Mouse (Mus musculus) adipocyte (in vitro differentiated cells): ENCODE results near the gene Bicd2.

Experiments
- DNase-seq: peaks from one replicate; pipeline ENCODE4 v3.0.0-alpha.2; 2016; ENCODE audit warnings: low spot score

Gene Bicd2

DNA sequence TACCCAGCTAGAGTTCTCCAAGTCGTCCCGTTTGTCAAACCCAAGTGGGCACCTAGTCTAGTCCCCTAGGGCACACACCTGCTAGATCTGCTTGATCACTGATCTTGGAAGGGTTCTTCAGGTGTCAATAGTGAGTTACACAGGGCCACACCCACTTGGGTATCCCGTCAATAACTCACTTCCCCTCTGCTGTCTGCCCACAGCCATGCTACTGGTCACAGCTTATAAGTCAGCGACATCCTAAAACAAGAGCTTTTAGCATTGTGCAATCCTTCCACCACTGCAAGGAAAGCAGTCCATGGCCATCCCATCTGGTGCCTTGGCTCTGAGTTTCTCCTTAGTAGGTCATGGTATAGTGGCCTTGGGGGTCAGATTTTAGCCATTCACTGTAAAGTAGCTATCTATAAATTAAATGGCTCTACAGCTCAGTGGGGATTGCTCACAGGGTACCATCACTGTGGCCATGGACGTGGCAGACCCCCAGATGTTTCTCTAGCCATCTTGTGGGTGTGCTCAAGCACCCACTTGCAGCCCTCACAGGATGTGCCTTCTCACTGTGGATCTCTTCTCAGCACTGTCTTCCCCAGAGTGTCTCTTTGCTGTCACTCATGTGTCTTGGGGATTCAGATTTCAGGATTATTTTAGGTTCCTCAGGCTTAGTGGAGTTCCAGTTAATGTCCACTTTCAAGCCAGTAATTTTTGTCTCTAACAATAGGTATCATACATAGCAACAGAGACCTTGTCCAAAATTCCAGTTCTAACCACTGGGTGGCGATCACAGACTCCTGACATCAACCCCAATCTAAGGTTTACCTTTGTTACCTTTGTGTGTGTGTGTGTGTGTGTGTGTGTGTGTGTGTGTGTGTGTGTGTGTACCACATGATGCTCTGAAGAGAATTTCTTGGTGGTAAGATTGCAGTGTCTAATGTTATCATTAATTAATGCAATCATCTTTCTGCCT lies 14.9 kb upstream of the Bicd2 start:
- peak; percentile 67 for DNase-seq

- peak; percentile 89 for DNase-seq
Observed at GRCm38 (mm10) chr13:49328101-49328500, 13.3 kb upstream of the Bicd2 start.

DNA sequence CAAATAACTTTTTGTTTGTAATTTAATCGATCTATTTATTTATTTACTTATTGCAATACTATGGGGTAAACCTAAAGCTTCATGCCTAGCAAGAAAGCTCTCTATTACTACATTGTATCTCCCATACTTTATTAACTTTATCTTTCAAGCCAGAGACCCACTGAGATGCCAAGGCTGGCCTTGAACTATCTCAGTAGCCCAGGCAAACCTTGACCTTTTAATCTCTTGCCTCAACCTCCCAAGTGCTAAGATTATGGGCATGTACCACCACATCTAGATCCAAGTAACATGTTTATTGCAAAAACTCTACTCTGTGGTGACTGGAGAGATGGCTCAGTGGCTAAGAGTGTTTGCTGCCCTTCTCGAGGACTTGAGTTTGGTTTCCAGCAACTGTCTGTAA lies 8.1 kb upstream of the Bicd2 start:
- no peak for DNase-seq

DNA sequence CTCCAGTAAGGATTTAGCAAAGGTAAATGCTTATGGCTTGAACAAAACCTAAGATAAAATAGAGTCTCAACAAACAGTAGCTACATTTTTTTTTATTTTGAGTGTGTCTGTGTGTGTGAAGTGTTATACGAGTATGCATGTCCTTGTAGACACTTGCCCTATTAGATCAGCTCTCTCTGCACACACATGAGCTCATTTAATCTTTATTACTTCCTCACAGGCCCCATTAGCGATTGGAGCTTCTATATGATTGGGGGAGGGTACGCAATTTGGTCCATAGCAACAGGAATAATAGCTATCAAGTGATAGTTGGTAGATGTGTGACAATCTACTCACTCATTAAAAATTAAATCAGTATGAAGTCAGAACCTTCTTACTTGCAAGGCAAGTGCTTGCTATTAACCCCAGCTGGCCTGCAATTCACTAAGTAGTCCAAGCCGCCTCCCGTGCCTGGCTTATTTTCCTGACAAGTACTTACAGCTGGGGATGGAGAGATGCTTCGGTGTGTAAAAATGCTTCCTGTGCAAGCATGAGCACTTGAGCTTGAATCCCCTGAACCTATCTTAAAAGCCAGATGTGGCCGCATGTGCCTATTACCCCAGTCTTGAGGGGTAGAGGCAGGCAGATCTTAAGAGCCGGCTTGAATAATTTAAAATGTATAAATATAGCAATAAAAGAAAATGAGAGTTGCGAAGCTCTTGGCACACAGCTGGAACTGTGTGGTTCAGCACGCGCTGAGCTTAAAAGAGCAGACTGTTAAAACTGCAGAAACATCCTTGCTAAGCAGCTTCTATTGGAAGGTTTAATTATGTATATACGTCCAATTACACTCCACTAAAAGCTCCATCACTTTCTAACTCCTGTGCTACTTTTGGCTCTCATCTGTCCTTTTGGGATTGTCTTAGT lies 6.1 kb upstream of the Bicd2 start:
- DNase-seq = no peak

DNA sequence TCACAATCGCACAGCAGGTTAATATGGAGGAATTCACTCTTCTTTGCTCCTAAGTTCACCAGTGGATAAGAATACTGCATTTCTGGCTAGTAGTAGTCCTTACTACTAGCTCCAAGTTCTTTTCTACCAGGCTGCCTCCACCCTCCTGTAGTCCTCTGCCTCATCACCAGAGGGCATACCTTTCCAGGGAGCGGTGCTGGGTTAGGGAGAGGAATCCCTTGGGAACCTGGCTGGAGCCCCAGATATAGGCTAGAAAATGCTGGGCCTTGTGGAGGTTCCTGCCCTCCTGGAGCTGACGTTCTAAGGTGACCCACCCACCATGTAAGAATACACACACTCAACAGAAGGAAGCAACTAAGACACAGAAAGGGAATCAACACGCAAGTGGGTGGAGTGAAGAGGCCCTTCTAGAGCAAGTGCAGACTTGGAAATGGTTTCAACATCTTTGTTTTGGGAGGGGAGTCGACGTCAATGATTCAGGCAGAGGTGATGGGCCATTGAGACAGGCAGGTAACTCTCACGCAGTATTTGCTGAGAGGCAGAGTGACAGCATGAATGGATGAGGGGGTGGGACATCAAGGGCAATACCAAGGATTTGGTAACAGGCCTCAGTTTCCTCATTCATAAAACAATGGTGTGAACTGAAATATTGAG lies 2.4 kb upstream of the Bicd2 start:
- peak; percentile 70 for DNase-seq

GRCm38 (mm10) chr13:49341831-49342722 lies 692 bp downstream of the Bicd2 start:
- DNase-seq = no peak

GRCm38 (mm10) chr13:49342723-49343100 lies 1.3 kb downstream of the Bicd2 start:
- DNase-seq = no peak

DNA sequence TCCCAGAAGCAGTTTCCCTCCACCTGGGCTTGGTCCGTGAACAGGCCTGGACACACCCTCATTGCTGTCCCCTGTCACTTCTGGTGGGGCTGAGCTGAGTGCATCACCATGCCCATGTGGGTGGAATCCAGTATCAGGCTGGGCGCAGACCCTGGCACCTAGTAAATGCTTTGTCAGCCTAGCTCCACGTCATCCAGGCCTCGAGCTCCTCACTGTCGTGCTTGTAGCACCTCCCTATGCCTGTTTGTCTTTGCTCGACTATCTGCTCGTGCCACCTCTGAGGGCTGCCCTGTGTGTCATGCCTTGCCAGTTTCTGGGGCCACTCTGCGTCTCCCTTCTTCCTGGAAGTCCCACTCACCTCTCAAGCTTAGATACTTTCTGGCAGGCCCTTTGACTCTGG lies 3.2 kb downstream of the Bicd2 start:
- no peak for DNase-seq

DNA sequence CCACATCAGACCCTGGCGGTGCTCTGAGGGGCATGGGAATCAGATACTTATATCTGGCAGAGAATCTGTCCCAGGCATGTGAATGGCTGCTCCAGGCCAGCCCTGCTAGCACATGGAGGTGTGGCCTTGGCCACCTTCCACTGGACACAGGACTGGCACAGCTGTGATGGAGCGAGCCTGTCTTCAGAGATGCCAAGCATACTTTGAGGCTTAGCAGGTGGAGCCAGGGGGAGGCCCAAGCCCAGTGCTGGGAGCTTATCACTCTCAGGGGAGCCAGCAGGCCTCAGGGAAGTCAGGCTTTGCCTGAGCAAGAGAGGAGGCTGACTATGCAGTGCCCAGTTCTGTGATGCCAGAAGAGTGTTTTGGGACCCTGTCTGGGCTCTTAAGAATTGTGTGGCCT lies 4.1 kb downstream of the Bicd2 start:
- peak; percentile 57 for DNase-seq

- no peak for DNase-seq
Observed at GRCm38 (mm10) chr13:49348522-49348921, 7.1 kb downstream of the Bicd2 start.

DNA sequence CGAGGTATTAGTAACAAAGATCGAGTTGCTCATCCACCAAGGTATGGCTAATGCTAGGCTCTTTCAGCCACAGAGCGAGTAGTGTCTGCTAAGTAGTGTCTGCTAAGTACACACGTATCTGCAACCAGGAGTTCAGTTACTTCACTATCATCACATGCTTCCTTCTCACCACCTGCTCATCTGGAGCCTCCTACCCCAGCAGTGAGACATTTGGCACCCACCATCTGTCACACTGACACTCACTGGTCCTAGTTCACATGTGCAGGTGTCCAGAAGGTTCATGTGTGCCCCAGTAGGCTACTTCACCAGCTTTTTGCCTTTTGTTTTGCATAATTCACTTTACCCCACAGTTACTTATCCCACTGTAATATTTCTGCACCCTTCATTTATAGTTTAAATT lies 8.0 kb downstream of the Bicd2 start:
- DNase-seq = no peak

GRCm38 (mm10) chr13:49349836-49350505 lies 8.6 kb downstream of the Bicd2 start:
- DNase-seq = no peak

- DNase-seq = peak; percentile 36
Observed at GRCm38 (mm10) chr13:49352581-49353159, 11.3 kb downstream of the Bicd2 start.

DNA sequence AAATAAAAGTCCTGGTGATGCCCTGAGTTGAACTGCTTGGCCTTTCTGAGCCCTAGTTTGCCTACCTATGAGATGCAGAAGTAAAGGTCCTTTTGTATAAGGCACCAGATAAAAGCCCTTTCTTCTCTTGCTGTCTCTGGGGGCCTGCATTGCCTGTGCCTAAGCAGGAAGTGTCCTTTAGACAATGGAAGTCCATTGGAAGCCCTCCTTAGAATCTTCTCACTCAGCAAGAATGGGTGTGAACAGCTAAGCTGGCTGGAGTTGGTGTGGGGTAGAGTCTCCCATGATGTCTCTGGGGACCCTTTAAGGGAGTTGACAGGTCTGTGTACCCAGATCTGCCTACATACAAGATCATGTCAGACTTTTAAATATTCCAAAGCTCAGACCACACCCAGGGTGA lies 12.0 kb downstream of the Bicd2 start:
- no peak for DNase-seq

GRCm38 (mm10) chr13:49353991-49354507 lies 12.7 kb downstream of the Bicd2 start:
- no peak for DNase-seq

DNA sequence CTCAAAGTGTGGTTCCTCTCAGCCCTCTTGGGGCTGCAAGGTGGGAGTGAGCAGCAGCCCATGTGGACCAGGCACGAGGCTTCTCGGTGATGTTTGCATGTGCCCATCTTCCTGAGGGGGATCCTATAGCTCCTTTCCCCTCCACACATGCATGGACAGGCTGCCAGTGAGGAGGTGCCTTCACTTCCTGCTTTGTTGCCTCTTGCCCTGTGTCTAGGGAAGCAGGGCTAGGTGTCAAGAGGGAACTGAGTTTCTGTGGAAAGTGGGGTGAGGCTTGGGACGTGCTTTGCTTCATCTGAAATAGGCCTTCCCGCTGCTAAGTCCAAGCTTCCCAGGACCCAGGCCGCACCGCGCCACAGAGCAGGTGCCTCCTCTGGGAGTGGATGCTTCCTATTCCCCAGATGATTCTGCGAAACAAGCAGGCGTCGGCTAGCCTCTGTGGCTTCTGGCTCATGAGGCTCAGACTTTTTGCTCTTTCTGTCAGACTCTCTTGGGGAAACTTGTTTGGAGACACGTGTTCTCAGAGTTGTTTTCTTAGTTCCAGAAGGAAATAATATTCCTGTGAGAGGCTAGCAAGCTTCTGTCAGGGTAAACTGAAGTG lies 14.2 kb downstream of the Bicd2 start:
- no peak for DNase-seq

DNA sequence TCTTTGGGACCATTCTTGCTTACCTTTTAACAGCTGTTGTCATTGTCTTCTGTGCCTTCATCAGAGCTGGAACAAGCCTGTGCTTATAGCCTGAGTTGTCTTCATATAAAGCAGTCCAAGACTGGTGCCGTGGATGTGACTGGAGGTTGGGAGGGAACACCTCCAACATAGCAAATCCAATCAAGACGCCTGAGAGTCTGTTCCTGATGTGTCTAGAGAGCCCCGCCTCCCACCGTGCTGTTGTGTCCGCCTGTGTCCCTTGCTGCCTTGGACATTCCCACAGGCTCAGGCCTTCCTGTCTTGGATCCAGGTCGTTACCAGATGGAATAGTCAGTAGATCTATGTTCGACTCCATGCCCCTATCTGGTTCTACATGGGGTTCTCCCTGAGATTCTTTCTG lies 14.7 kb downstream of the Bicd2 start:
- DNase-seq = no peak

GRCm38 (mm10) chr13:49357367-49358026 lies 16.1 kb downstream of the Bicd2 start:
- no peak for DNase-seq

GRCm38 (mm10) chr13:49358184-49358583 lies 16.8 kb downstream of the Bicd2 start:
- DNase-seq = no peak
